Mouse (Mus musculus): ENCODE measurements at regions not wholly inside any gene's neighbourhood (a gene's known extent, or its start where the extent isn't known, plus 50 kb on each side); places are given as distances from the start of the nearest gene placed in this dataset.

DNA sequence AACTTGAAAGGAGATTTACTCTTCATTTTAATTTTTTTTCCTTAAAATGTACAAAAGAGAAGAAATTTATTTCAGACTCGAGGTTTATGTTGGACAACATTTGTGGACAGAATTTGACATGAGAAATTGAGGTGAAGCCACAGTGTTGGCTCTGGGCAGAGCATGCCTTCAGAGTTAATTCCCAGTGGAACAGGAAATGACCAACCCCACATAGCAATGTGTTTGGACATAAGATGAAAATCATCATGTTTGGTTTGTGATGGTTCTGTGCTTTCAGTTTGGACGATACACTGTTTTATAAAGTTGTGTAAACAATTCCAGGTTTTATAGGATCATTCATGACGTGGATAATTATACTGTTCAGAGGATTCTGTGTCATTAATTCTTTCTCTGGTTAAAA lies 271.9 kb upstream of the Mettl25 start:
- DNase-seq (ENCODE audit: low spot score in 2 of 2) = no peak
- intact Hi-C loops (cut with DNase I) = loop anchor here (10.0 kb wide), 1 partner anchor 248 kb away; no protein-coding TSS in a partner anchor

DNA sequence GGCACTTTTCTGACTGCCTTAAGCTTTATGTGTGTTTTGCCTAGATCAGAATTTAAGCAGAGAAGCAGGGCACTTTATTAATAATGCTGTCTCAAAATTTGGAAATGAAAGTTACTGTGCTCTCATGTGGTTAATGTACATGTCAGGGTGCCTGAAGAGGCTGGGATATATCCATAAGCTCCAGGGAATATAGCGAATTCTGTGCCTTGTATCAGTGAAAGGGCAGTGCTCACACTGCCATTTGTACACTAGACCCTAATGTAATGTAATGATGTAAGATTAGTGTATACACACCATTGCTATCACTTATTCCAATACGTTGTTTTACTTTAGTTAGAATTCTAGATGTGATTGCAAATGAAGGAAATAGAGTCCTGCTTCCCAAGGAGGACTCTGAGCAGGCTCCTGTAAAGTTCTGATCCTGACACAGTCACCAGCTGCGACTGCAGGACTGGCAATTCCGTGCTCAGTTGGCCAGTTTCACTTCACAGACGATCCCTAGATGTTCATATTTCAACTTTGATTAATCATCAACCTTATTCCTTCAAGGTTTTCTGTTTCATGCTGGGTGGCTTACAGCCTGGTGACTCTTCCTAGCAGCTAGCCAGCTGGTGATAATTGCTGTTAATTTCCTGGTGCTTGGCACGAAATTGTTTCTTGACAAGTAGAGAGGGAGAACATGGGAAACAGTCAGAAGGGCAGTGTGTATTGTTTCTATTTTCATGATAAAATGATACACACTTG lies 273.7 kb upstream of the Mettl25 start:
- DNase-seq (ENCODE audit: low spot score in 2 of 2) = no peak
- intact Hi-C loops (cut with DNase I) = loop anchor here (10.0 kb wide), 1 partner anchor 250 kb away; no protein-coding TSS in a partner anchor

DNA sequence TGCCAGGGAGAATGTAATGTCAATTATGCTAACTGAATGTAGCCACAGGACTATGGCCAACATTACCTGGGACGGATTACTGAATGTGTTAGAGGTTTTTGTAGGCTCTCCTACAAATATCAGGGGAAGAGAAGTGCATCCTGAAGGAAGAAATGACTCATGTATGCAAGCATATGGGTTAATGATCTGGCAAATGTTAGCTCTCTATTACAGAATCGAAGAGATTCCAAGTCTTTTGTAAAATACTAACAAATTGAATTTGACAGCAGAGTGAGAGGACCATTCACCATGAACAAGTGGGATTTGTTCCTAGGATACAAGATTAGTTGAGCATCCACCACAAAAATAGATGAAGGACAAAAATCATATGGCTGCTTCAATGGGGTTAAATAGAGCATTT lies 280.6 kb upstream of the Mettl25 start:
- DNase-seq (ENCODE audit: low spot score in 2 of 2) = no peak
- intact Hi-C loops (cut with DNase I) = no loop called here

DNA sequence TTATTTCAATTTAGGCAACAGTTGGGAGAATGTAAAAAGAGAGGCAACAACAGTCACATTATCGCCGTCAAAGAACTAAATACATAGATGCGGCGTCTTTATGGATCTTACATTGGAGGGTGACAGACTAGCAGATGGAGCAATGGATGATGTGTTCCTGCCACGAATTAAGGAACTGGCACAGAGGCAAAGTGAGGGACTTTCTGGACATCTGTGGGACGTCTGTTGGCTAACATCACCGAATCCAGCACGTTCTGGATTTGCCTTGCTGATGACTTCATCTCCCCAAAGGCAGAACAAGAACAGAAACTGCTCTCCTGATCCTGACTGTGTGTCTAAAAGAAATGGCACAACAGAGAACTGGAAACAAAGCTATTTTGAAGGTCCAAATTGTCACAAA lies 281.8 kb upstream of the Mettl25 start:
- intact Hi-C loops (cut with DNase I) = no loop called here

DNA sequence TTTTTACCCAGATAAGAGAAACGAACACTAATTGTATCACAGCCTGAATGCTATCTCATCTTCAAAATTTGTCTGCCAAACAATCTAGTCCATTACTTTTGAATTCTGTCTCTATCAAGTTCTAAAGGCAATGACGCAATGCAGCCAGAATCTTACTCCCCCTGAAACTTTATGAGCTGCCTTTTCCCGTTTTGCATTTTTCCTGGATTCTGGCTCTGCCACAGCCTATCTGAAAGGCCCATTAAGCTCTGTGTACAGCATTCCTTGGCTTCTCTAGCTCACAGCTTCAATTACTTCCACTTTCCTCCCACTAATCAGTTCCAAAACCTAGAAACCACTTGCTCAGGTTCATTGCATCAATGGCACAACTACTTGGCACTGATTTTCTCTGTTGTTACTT lies 298.0 kb upstream of the Ppfia2 start:
- DNase-seq (ENCODE audit: low spot score in 2 of 2) = no peak
- intact Hi-C loops (cut with DNase I) = no loop called here

More for the DNA sequence above, 281.8 kb upstream of the Mettl25 start:
- peak; percentile 15 to 50 for DNase-seq (ENCODE audit: low spot score in 2 of 2)

DNA sequence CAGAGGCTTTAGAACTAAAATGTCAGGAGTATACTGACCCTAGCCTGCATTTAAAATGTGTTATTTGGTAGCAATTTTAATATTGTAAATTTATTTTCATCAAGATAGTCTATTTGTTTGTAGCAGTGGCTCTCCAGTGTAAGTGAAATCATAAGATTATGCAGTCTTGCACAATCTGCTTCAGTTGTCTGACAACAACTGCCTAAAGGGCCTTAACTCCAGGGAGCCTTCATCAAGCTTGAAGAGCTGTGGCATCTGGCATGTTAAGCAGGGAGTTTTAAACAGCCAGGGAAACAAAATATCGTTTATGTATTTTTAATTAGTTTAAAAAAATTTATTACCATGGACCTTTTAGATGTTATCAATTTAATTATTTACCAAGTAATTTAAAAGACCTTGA lies 295.7 kb upstream of the Ppfia2 start:
- DNase-seq (ENCODE audit: low spot score in 2 of 2) = no peak
- intact Hi-C loops (cut with DNase I) = no loop called here

DNA sequence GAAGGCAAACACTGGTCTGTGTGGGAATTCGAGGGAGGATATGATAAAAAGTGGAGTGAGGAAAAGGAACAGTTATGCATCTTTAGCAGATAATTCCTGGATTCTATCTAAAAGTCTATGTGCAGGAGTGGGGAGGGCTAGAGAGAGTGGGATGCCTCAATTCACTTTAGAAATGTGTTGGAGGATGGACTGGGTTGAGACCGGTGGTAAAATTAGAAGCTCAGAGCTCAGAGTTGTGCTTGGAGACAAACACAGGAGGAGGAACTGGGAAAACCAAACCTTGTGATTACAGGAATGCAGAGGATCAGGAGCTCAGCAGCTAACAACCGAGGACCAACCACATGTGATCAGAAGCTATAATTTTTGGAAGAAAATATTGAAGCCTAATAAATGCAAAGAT lies 290.5 kb upstream of the Ppfia2 start:
- intact Hi-C loops (cut with DNase I) = no loop called here
- DNase-seq (ENCODE audit: low spot score in 2 of 2) = peak in 1 of 2 experiments; percentile 11

DNA sequence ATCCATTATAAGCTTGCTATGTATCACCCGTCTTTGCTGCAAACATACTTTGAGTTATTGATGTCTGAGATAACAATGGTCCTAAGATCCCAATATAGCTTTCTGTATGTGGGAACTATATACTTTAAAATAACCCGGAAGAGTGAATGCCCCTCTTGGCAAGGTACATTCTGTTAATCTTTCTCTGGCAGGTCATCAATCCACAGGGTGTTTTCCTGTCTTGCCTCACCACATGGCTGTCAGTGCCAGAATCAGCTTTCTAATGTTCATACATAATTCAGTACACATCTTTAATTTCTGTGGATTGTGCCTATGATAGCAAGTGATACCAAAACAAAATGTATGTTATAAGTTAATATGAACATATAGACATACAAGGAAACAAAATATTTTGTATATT lies 267.6 kb upstream of the Ppfia2 start:
- DNase-seq (ENCODE audit: low spot score in 2 of 2) = no peak
- intact Hi-C loops (cut with DNase I) = no loop called here

DNA sequence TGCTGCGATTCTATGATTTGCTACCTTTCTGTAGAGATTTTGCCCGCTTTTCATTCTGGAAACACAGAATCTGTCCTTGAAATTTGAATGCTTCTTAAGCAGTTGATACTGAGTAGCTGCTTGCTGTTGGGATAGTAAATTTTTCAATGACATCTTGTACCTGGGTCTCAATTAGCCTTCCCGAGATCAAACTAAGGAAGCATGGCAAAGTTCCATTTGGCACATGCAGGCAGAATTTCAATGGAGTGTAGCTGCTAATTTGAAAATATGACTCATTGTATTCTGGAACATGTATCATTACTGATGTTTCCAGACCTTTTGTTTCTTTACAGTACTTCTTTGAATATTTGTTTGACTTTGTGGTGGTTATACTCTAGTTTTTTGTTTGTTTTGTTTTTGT lies 245.9 kb upstream of the Ppfia2 start:
- DNase-seq (ENCODE audit: low spot score in 2 of 2) = no peak
- intact Hi-C loops (cut with DNase I) = no loop called here

DNA sequence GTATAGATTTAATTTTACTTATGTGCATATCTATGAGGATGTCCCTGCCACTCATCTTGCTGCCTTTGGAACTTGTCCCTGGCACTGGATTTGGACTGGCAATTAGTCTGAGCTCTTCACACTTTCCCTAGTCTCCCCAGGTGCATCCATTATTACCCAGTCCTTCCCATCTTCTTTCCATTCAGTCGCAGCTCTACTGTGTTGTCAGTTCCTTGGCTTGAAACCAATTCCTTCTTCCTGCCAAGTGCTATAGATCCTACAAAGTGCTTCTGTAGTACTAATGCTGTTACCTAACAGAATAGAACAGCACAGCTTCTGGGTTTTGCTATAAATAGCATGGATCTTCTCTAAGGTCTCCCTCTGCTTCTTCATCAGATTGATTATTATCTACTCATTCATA lies 228.0 kb upstream of the Ppfia2 start:
- intact Hi-C loops (cut with DNase I) = no loop called here
- DNase-seq (ENCODE audit: low spot score in 2 of 2) = no peak

DNA sequence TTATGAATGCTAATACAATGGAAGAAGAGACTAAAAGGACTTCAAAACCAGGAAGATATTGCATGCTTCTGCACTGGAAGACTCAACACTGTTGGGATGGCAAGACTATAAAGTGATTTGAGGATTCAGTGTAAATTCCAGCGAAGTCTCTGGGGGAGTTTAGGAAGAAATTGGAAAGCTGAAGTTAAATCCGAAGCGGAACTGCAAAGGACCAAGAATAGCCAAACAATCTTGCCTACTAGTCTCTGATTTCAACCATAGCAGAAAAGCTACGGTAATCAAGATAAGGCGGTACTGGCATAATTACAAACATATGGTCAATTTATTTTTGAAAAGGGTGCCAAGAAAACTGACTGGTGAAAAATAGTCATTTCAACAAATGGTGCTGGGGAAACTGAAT lies 216.0 kb upstream of the Ppfia2 start:
- intact Hi-C loops (cut with DNase I) = loop anchor here (10.0 kb wide), 1 partner anchor 161 kb away; no protein-coding TSS in a partner anchor
- DNase-seq (ENCODE audit: low spot score in 2 of 2) = no peak

DNA sequence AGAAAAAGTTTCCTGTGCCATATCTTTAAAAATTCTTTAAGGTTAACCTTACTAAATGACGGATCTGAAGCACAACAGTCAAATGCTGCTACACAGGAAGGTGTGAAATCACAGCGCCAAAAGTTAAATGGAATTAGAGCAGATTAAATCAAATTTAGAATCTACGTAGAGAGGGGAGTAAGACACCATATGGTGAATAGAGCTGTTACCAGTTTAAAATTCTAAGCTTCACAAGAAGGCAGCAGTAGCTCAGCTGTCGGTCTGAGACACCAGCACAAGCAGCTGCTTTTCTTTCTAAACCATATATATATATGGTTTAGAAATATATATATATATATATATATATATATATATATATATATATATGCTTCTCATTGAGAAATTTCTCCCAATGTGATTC lies 210.3 kb upstream of the Ppfia2 start:
- DNase-seq (ENCODE audit: low spot score in 2 of 2) = no peak
- intact Hi-C loops (cut with DNase I) = loop anchor here (10.0 kb wide), 1 partner anchor 155 kb away; no protein-coding TSS in a partner anchor

DNA sequence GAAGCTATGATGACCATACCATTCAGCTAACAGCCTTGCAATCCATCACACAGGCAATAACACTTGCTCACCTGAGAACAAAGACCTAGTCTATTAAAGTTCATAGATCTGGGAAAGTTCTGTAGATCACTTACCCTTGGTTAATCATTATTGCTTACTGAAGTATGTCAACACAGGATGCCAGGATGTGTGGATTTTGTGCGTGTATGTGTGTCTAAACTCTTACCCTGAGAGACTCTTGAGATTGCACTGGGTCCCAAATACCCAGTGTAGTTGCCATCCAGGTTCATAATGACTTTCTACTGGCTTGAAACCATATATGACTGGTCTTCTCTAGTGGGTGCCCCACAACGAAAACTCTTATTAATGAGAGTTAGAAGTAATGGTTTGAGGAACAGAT lies 196.8 kb upstream of the Ppfia2 start:
- DNase-seq (ENCODE audit: low spot score in 2 of 2) = no peak
- intact Hi-C loops (cut with DNase I) = no loop called here

DNA sequence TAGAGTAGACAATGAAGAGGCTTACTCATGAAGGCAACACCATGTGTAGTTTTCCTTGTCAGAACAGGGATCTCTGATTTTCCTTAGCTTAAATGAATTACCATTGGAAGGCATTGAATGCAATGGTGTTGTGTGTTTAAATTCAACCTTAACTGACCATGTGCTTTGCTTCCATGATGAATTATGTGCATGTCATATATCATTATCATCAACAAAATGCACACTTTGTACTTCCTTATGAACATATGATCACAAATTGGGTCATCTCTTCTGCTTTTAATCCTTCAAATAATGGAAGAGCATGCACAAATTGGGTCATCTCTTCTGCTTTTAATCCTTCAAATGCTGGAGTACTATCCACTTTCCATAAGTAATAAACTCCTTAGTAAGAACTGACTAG lies 180.2 kb upstream of the Ppfia2 start:
- no peak for DNase-seq (ENCODE audit: low spot score in 2 of 2)
- intact Hi-C loops (cut with DNase I) = no loop called here

DNA sequence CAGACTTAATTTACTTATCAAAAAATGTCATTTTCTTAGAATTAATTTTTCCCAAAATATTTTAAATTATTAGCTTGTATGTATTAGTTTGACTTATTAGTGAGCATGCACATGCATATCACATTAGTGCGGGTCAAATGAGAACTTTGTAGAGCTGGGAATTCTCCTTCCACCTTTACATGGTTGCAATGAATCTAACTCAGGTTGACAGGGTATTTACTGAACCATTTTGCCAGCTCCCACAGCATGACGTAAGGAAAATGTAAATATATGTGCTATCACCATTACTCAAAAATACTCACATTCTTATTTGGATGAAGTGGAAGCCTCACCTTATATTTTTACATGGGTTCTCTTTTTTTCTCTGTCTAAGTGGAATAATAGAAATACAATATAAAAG lies 179.4 kb upstream of the Ppfia2 start:
- DNase-seq (ENCODE audit: low spot score in 2 of 2) = no peak
- intact Hi-C loops (cut with DNase I) = no loop called here

DNA sequence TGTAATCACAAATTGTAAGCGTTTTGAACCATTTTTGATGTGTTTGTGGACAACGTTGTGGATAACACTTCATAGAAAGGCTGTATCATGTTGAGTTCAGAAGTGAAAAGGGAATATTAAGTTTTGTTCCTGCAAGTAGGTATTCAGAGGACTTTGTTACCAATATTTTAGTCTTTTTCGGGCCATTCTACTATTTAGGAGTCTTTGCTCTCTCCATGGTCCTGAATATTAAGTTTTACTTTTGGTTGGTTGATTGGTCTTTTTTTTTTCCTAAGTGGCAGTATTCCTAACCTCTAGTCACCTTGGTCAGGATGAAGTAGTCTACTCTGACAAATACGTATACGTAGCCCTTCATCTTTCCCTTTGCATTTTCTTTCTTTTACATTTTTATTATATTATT lies 174.6 kb upstream of the Ppfia2 start:
- intact Hi-C loops (cut with DNase I) = no loop called here
- no peak for DNase-seq (ENCODE audit: low spot score in 2 of 2)

DNA sequence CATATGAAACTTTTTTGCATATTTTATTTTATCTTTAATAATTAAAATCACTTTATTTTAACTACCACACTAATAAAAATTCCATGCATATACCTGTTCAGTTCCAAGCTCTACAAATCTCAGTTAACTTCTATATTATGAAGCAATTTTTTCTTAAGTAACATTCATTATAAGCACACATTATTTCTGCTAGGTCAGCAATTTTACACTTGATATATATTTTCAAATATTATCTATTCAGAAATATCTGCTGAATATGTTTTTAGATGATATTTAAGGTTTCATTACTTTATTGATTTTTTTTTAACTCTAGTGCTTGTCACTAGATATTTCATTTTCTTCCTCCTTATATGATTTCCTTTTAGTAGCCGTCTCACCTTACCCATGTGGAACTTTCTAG lies 135.0 kb upstream of the Ppfia2 start:
- intact Hi-C loops (cut with DNase I) = no loop called here
- no peak for DNase-seq (ENCODE audit: low spot score in 2 of 2)

DNA sequence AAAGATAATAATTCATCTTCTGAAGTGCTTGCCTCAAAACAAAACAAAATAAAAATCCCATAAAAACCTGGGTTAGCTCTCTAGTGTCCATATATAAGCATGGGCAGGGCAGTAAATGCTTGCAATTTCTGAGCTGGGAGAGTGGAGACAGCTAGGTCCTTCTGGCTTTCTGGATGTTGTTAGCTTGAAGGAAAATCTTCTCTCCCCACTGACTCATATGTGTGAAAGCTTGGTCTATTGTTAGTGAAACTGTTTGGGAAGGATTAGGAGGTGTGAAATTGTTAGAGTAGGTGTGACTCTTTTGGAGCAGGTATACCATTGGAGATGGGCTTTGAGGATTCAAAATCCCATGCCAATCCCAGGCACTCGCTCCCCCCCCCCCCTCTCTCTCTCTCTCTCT lies 118.5 kb upstream of the Ppfia2 start:
- DNase-seq (ENCODE audit: low spot score in 2 of 2) = no peak

DNA sequence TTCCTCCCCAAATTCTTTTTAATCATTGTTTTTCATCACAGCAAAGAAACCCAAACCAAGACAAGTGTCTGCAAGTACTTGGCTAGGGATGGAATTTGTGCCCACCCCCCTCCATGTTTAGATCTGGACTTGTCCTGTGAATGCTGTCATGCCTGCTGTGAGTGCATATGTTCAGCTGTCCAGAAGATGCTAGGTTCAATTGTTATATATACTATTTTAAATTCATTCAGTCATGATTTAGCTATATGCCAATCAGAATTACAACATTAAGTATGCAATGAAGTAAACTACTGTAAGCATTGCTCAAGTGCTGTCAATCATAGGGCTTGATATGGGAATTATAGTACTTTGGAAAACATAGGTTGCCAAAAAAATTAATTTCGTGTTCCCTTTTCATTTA lies 94.5 kb upstream of the Ppfia2 start:
- intact Hi-C loops (cut with DNase I) = loop anchor here (10.0 kb wide), 1 partner anchor 209 kb away; no protein-coding TSS in a partner anchor
- no peak for DNase-seq (ENCODE audit: low spot score in 2 of 2)

More for the DNA sequence above, 118.5 kb upstream of the Ppfia2 start:
- intact Hi-C loops (cut with DNase I) = no loop called here

DNA sequence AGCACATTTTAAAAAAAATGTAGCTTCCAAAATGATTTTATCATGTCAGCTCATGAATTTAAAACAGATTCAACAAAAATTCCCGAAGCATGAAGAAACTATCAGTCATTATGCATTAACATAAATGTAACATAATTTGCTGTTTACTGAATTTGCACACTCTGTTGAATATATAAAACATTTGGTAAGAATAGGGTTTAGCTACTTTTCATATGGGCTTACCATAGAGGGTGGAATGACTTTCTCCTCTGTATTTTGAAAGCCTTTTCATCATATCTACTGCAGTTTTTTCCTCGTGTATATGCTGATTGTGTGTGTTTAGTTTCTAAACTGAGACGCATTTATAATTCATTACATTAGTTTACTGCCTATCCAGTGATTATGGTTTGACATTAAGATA lies 94.0 kb upstream of the Ppfia2 start:
- intact Hi-C loops (cut with DNase I) = loop anchor here (10.0 kb wide), 1 partner anchor 209 kb away; no protein-coding TSS in a partner anchor
- DNase-seq (ENCODE audit: low spot score in 2 of 2) = no peak

DNA sequence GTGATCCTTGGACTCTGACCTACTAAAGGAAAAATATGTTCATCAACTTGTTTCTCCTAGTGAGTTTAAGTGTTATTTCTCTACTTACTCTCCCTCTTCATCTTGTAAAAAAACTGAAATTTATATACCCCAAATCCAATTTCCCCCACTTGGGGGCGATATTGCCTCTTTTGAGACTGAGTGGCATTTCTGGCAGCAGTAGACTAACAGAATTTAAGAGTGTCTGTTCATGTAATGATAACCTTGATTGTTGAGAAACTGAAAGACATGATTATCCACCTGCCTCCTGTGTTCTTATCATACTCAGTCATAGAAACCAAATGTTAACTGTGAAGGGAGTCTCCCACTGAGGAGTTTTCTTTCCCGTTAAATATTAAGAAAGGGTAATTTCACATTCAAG lies 89.5 kb upstream of the Ppfia2 start:
- intact Hi-C loops (cut with DNase I) = no loop called here
- DNase-seq (ENCODE audit: low spot score in 2 of 2) = no peak

DNA sequence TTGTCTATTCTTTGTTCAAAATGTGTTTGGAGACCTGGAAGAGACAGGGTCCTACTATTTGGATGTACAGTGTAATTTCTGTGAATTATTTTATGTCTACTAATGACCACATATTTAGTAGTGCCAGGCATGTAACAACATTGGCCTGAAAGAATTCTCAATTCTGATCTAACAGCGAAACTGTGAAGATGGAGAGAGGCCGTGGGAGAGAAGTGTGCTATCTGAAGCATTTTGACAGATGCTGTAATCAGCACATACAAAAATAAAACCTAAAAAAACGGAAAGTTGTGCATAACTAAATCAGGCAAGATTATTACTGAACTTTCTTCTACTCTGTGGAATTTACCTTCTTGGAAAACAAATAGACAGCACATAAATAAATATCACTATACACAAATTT lies 61.4 kb upstream of the Ppfia2 start:
- no peak for DNase-seq (ENCODE audit: low spot score in 2 of 2)

More for the DNA sequence above, 61.4 kb upstream of the Ppfia2 start:
- intact Hi-C loops (cut with DNase I) = no loop called here

Measured in left cerebral cortex, postnatal 36 days (tissue).